Mouse (Mus musculus): ENCODE data around the gene St6galnac3.

DNA sequence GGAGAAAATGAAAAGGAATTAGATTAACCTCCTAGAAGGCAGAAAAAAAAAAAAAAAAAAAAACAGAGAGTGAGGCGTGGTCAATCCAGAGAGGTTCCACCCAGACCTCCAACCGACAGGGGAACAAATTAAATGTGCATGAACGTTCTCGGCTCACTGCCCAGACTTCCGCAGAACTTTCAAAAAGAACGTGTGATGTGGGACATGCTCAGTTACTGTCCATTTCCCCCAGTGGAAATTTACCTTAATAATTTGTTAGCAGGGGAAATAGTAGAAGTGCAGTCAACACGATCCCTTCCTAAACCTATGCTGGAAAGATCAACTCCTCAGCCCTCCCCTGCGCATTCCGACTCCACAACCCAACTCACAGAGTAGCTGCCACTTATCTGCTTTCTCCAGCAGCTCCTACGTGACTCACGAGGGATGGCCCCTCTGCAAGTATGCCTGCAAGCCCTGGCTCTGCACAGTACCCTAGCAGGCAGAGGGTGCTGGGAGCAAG lies 35.1 kb downstream of the St6galnac3 start:
- TF ChIP-seq POLR2A (IDR thresholded peaks at IDR 0.05; ENCODE audit: extremely low read depth, insufficient read depth, low read length), result no peak
- TF ChIP-seq CTCF (IDR thresholded peaks at IDR 0.05; ENCODE audit: extremely low read depth, insufficient read depth, low read length), result no peak
